Mouse (Mus musculus) myocyte (in vitro differentiated cells): Measurements from ENCODE around the gene Hip1.

Experiments
- MAX ChIP-seq: IDR thresholded peaks from one replicate; pipeline ENCODE4 v1.6.1; 2011; ENCODE audit warnings: low read depth, mild to moderate bottlenecking, control low read depth
- MYOD1 ChIP-seq, 3 experiments: IDR thresholded peaks; one replicate each; pipeline ENCODE4 v1.6.1; 2011; ENCODE audit warnings: control low read depth in 2 of 3, low read depth in 2 of 3, mild to moderate bottlenecking in 2 of 3, moderate library complexity in 1 of 3; ENCODE audit not compliant: insufficient read length in 2 of 3, control insufficient read depth in 1 of 3
- MYOG ChIP-seq, 3 experiments: IDR thresholded peaks; one replicate each; pipeline ENCODE4 v1.6.1; 2011; ENCODE audit warnings: control low read depth in 2 of 3, low read depth in 2 of 3, mild to moderate bottlenecking in 2 of 3; ENCODE audit not compliant: insufficient read length in 2 of 3, control insufficient read depth in 1 of 3, insufficient read depth in 1 of 3
- POLR2A ChIP-seq: IDR thresholded peaks from one replicate; pipeline ENCODE4 v1.6.1; 2011; ENCODE audit warnings: low read depth, mild to moderate bottlenecking, control low read depth, moderate library complexity; ENCODE audit not compliant: insufficient read length
- POLR2AphosphoS2 ChIP-seq: IDR thresholded peaks from one replicate; pipeline ENCODE4 v1.6.1; 2011; ENCODE audit warnings: low read depth, control low read depth; ENCODE audit not compliant: insufficient read length
- REST ChIP-seq: IDR thresholded peaks from one replicate; pipeline ENCODE4 v1.6.1; 2011; ENCODE audit warnings: mild to moderate bottlenecking, control low read depth, moderate library complexity; ENCODE audit not compliant: insufficient read depth, insufficient read length
- SRF ChIP-seq: IDR thresholded peaks from one replicate; pipeline ENCODE4 v1.6.1; 2011; ENCODE audit warnings: low read depth; ENCODE audit not compliant: control insufficient read depth, insufficient read length
- TCF3 ChIP-seq: IDR thresholded peaks from one replicate; pipeline ENCODE4 v1.6.1; 2011; ENCODE audit warnings: low read depth, control low read depth; ENCODE audit not compliant: insufficient read length
- USF1 ChIP-seq: IDR thresholded peaks from one replicate; pipeline ENCODE4 v1.6.1; 2011; ENCODE audit warnings: low read depth, mild to moderate bottlenecking, control low read depth, moderate library complexity

GRCm38 (mm10) chr5:135404623-135405022 is 140.3 kb downstream of the Hip1 start:
- TF ChIP-seq MYOD1 (IDR thresholded peaks at IDR 0.05; ENCODE audit: control insufficient read depth in 1 of 3, insufficient read length in 2 of 3, low read depth in 2 of 3) (no peak), SRF (no peak), POLR2A (no peak), REST (no peak), MYOG (IDR thresholded peaks at IDR 0.05; ENCODE audit: control insufficient read depth in 1 of 3, insufficient read depth in 1 of 3, insufficient read length in 2 of 3, low read depth in 2 of 3) (no peak), POLR2AphosphoS2 (no peak), USF1 (no peak), TCF3 (no peak), MAX (no peak)
